Mouse (Mus musculus) colon, adult 2 months (tissue): ENCODE data around the gene Gpr176. TPM values are rescaled to one million over a fixed set of nuclear protein-coding genes. Genes with fewer than 3 reads are reported as not detected.

ENCODE experiments used
- polyA plus RNA-seq: library from polyadenylated mRNA; depleted of rRNA; stranded (reverse); fragments of >200 nt; gene quantifications from 2 replicates; pipeline ENCODE4 v1.2.3, GENCODE M21; 2012; rRNA removed

Gene Gpr176
- polyA plus RNA-seq = 0.54 and 0.59 TPM in 2 replicates

GRCm38 (mm10) chr2:118372901-118373571, at the start of gene Gpr176:
Gene Gpr176 (minus strand): TSS chr2:118373419.

GRCm38 (mm10) chr2:118388341-118389335, 15.4 kb upstream of the Gpr176 start, which contains the start of gene Eif2ak4:
Gene Eif2ak4 (plus strand): TSS chr2:118388618.

DNA sequence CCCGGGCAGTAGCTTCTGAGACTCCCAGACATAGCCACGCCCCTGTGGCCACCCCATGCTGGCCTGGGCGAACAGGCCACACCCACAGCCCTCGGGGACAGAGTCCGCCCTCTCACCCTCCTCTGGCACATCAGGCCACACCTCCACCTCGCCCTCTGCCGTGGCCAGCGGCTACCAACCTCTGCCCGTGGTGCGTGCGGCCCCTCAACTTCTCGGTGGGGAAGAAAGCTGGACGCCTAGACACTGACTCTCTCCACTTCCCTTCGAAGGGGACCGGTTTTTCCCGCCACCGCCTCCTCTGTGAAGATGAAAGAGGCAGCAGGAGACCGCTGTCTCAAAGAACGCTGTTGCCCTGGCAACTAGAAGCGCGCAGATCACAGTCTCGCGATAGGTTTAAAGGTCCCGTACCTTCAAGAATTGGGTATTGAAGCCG, 116.6 kb downstream of the Gpr176 start, which contains the start of gene Fsip1:
Fsip1 (minus strand) TSS at position 346 of the 433 bp plus-strand sequence.

Other genes with a start within 250 kb of the Gpr176 start
- not detected in 2 replicates for gene Fsip1, start 116.5 kb downstream of the Gpr176 start, polyA plus RNA-seq
- gene Eif2ak4, start 15.2 kb upstream of the Gpr176 start, polyA plus RNA-seq = 10.1 and 11.5 TPM in 2 replicates
- gene Srp14, start 106.3 kb upstream of the Gpr176 start, polyA plus RNA-seq = 29.8 and 32.1 TPM in 2 replicates
- 7.2 and 12.8 TPM in 2 replicates for gene Bmf, start 176.3 kb upstream of the Gpr176 start, polyA plus RNA-seq
- gene Bub1b, start 224.8 kb upstream of the Gpr176 start, polyA plus RNA-seq = 4.3 and 5.6 TPM in 2 replicates